Mouse (Mus musculus) hindbrain, embryonic 11.5 days (tissue): Measurements from ENCODE around the gene Sema4g. TPM values are rescaled to one million over a fixed set of nuclear protein-coding genes. Genes with fewer than 3 reads are reported as not detected.

Experiments
- ATAC-seq: fragments of 200-750 bp; cut with Nextera tagmentation; 2 replicates; pipeline ENCODE4 v1.8.0; 2017; ENCODE audit warnings: mild to moderate bottlenecking, moderate TSS enrichment, moderate library complexity; ENCODE audit not compliant: low FRiP score
- DNase-seq: peaks from one replicate; pipeline ENCODE4 v3.0.0-alpha.2; 2015; ENCODE audit warnings: low spot score
- H3K27ac ChIP-seq: fragments of 300-500 bp; sonication (generic); 2 replicates; pipeline ENCODE4 v1.5.1; 2014; ENCODE audit warnings: mild to moderate bottlenecking, low read depth, low read length
- H3K27me3 ChIP-seq: fragments of 300-500 bp; sonication (generic); 2 replicates; pipeline ENCODE4 v1.6.1; 2014; ENCODE audit warnings: mild to moderate bottlenecking, low read length, moderate library complexity, mixed read lengths; ENCODE audit not compliant: control insufficient read depth, insufficient read depth
- H3K36me3 ChIP-seq: fragments of 300-500 bp; sonication (generic); 2 replicates; pipeline ENCODE4 v1.6.1; 2014; ENCODE audit warnings: mild to moderate bottlenecking, low read length, moderate library complexity, mixed read lengths; ENCODE audit not compliant: control insufficient read depth, insufficient read depth
- H3K4me1 ChIP-seq: fragments of 300-500 bp; sonication (generic); replicated peaks from 2 replicates; pipeline ENCODE4 v1.6.1; 2014; ENCODE audit warnings: low read length, mixed read lengths; ENCODE audit not compliant: control insufficient read depth, insufficient read depth
- H3K4me2 ChIP-seq: fragments of 300-500 bp; sonication (generic); replicated peaks from 2 replicates; pipeline ENCODE4 v1.6.1; 2014; ENCODE audit warnings: mild to moderate bottlenecking, low read depth, low read length
- H3K4me3 ChIP-seq: fragments of 300-500 bp; sonication (generic); 2 replicates; pipeline ENCODE4 v1.5.1; 2014; ENCODE audit warnings: low read depth, low read length
- H3K9ac ChIP-seq: fragments of 300-500 bp; sonication (generic); 2 replicates; pipeline ENCODE4 v1.6.1; 2014; ENCODE audit warnings: low read depth, low read length
- H3K9me3 ChIP-seq: fragments of 300-500 bp; sonication (generic); 2 replicates; pipeline ENCODE4 v1.6.1; 2016; ENCODE audit warnings: low read length; ENCODE audit not compliant: control insufficient read depth
- whole genome bisulfite sequencing: fragments of 180-500 bp; shearing (Covaris S2); extraction: QIAGEN DNeasy Blood & Tissue Kit; methylation state at CpG from one replicate; pipeline ENCODE4 v1.1.7; 2014; 5-methylcytosine and 5-hydroxymethylcytosine counted together
- polyA plus RNA-seq: library from polyadenylated mRNA; unstranded; fragments of >200 nt; fragmentation: Nextera tagmentation; extraction: Ambion mirVana; gene quantifications from 2 replicates; pipeline ENCODE4 v1.2.1, GENCODE M21; 2014

Gene Sema4g
- polyA plus RNA-seq, 1 experiment from 2014 or later, result 7.9 TPM

GRCm38 (mm10) chr19:45016341-45017215 lies 27.7 kb downstream of the Sema4g start:
- Histone ChIP-seq H3K4me1 (peaks cover 14% of the 10 kb centered on the region), H3K36me3 (0 out of 2 replicates have a peak, but pooled peaks cover 3% of the 10 kb centered on the region), H3K4me2 (peak overlapping the region; percentile 71), H3K27ac (peak overlapping the region; percentile 97), H3K27me3 (no peaks in the 10 kb centered on the region), H3K9me3 (no peaks in the 10 kb centered on the region), H3K9ac (peak overlapping the region; percentile 91), H3K4me3 (peak overlapping the region; percentile 69)
- peak; percentile 31 for ATAC-seq
- WGBS, result under 1% methylated on average over 17 of the region's 18 CpGs
- peak; percentile 73 for DNase-seq

- no peaks in the 10 kb centered on the region for H3K9me3 ChIP-seq
- H3K9ac ChIP-seq, result peak overlapping the region; percentile 91
- ATAC-seq, result peak; percentile 80
- WGBS, result 0% methylated on average over 26 of the region's 27 CpGs
- H3K4me3 ChIP-seq, result peak overlapping the region; percentile 69
- DNase-seq, result peak; percentile 89
- no peaks in the 10 kb centered on the region for H3K27me3 ChIP-seq
- 0 out of 2 replicates have a peak, but pooled peaks cover 4% of the 10 kb centered on the region for H3K36me3 ChIP-seq
- H3K4me2 ChIP-seq, result peak overlapping the region; percentile 71
- peak overlapping the region; percentile 97 for H3K27ac ChIP-seq
- H3K4me1 ChIP-seq, result peaks cover 16% of the 10 kb centered on the region
Observed at GRCm38 (mm10) chr19:45017216-45017771, 28.4 kb downstream of the Sema4g start.

GRCm38 (mm10) chr19:45017909-45018308 lies 29.0 kb downstream of the Sema4g start:
- ATAC-seq (peak; percentile 69), DNase-seq (peak; percentile 89)
- Histone ChIP-seq H3K4me1 (peaks cover 16% of the 10 kb centered on the region), H3K9ac (peak overlapping the region; percentile 91), H3K4me2 (peak overlapping the region; percentile 71), H3K27me3 (no peaks in the 10 kb centered on the region), H3K27ac (peak overlapping the region; percentile 97), H3K36me3 (0 out of 2 replicates have a peak, but pooled peaks cover 7% of the 10 kb centered on the region), H3K9me3 (no peaks in the 10 kb centered on the region), H3K4me3 (peak overlapping the region; percentile 69)
- WGBS, result 0% methylated on average over 28 of the region's 48 CpGs

- WGBS, result under 1% methylated on average over 13 of the region's 13 CpGs
- ATAC-seq (peak; percentile 3; the same call in 1 of the 2 replicates), DNase-seq (peak; percentile 58)
- Histone ChIP-seq H3K9me3 (no peaks in the 10 kb centered on the region), H3K4me3 (peak overlapping the region; percentile 69), H3K27me3 (no peaks in the 10 kb centered on the region), H3K27ac (peak overlapping the region; percentile 97), H3K4me1 (peaks cover 16% of the 10 kb centered on the region), H3K4me2 (peak overlapping the region; percentile 71), H3K36me3 (peaks cover 8% of the 10 kb centered on the region; the same call in 1 of the 2 replicates), H3K9ac (peak overlapping the region; percentile 91)
Observed at GRCm38 (mm10) chr19:45018351-45018831, 29.5 kb downstream of the Sema4g start.

- H3K9me3 ChIP-seq, result no peaks in the 10 kb centered on the region
- no peak overlapping the region for H3K4me2 ChIP-seq
- H3K36me3 ChIP-seq, result peaks cover 18% of the 10 kb centered on the region
- H3K27me3 ChIP-seq, result no peaks in the 10 kb centered on the region
- DNase-seq (no peak), ATAC-seq (no peak)
- no peak overlapping the region for H3K4me3 ChIP-seq
- H3K9ac ChIP-seq, result no peak overlapping the region
- 75% methylated on average over 6 of the region's 6 CpGs for WGBS
- no peak overlapping the region for H3K27ac ChIP-seq
- H3K4me1 ChIP-seq, result peaks cover 13% of the 10 kb centered on the region
Observed at GRCm38 (mm10) chr19:45020348-45020747, 31.4 kb downstream of the Sema4g start.

GRCm38 (mm10) chr19:45021362-45021761 lies 32.5 kb downstream of the Sema4g start:
- Histone ChIP-seq H3K4me1 (peaks cover 11% of the 10 kb centered on the region), H3K27me3 (no peaks in the 10 kb centered on the region), H3K4me3 (no peak overlapping the region), H3K9ac (no peak overlapping the region), H3K9me3 (no peaks in the 10 kb centered on the region), H3K36me3 (peaks cover 22% of the 10 kb centered on the region), H3K27ac (no peak overlapping the region), H3K4me2 (no peak overlapping the region)
- ATAC-seq, result no peak
- 91% methylated on average over 15 of the region's 15 CpGs for WGBS
- no peak for DNase-seq

- peaks cover 30% of the 10 kb centered on the region for H3K36me3 ChIP-seq
- no peaks in the 10 kb centered on the region for H3K9me3 ChIP-seq
- no peaks in the 10 kb centered on the region for H3K27me3 ChIP-seq
- 86% methylated on average over 11 of the region's 11 CpGs for WGBS
- H3K4me2 ChIP-seq, result no peak overlapping the region
- H3K4me1 ChIP-seq, result peaks cover 6% of the 10 kb centered on the region
- H3K27ac ChIP-seq, result no peak overlapping the region
- ATAC-seq (0 out of 2 replicates have a peak, but pooled peaks have one; percentile 28), DNase-seq (no peak)
- no peak overlapping the region for H3K9ac ChIP-seq
- H3K4me3 ChIP-seq, result no peak overlapping the region
Observed at GRCm38 (mm10) chr19:45023993-45024392, 35.1 kb downstream of the Sema4g start.

GRCm38 (mm10) chr19:45024775-45025174 lies 35.9 kb downstream of the Sema4g start:
- no peaks in the 10 kb centered on the region for H3K27me3 ChIP-seq
- no peaks in the 10 kb centered on the region for H3K9me3 ChIP-seq
- no peak overlapping the region for H3K27ac ChIP-seq
- H3K4me1 ChIP-seq, result peaks cover 6% of the 10 kb centered on the region
- H3K36me3 ChIP-seq, result peaks cover 30% of the 10 kb centered on the region
- 81% methylated on average over 20 of the region's 20 CpGs for WGBS
- DNase-seq (no peak), ATAC-seq (no peak)
- H3K4me3 ChIP-seq, result no peak overlapping the region
- no peak overlapping the region for H3K9ac ChIP-seq
- no peak overlapping the region for H3K4me2 ChIP-seq
